Mouse (Mus musculus) 3T3-L1 (cell line): ENCODE measurements around the gene Cfl2.
"Not testable (repeated sequence)": the region's sequence is repeated elsewhere in the genome, so short reads cannot be mapped to it uniquely, and the experiment has no call there.

ENCODE experiments used
- DNase-seq: peaks from one replicate; pipeline ENCODE4 v3.0.0-alpha.2; 2015; ENCODE audit warnings: low read depth, low spot score

Gene Cfl2

DNA sequence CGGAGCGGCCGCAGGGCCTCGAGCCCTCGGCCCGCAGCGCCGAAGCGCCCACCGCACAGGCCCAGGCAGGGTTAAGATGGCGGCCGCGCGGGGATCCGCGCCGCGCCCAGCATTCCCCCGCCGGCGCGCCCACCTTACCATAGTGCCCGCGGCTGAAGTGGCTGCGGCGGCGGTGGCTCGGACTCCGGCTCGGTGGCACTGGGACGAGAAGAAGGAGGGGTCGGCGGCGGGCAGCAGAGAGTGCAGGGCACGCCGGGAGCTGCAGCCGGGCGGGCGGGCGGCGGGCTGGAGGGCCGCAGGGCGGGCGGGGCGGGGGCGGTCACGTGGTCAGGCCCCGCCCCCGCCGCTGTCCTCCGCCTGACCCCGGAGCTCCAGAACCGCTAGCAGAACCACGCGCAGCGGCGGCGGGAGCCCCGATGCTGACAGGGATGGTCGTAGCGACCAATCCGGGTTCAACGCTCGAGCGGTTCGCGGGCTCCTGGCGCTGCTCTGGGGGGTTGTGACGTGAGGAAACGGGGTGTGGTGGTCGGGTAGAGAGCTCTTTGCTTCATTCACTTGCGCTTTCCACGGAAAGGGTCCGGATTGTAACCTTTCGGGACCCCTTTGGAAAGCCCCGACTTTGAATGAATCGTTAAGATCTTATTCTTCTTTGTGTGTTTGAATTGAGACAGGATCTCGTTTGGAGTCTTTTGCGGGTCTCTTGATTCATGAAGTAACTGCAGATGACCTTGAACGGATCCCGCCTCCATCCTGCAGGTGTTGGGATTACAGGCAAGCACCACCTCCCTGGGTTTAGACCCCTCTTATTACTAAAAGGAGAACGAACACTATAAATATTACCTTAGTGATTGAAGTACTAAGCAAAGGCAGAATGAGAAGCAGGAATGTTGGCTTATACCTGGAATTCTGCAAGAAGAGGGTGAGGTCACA lies at the start of gene Cfl2:
Cfl2 (minus strand) TSS at position 272 of the 930 bp plus-strand sequence.
- DNase-seq, result peak; percentile 65

DNA sequence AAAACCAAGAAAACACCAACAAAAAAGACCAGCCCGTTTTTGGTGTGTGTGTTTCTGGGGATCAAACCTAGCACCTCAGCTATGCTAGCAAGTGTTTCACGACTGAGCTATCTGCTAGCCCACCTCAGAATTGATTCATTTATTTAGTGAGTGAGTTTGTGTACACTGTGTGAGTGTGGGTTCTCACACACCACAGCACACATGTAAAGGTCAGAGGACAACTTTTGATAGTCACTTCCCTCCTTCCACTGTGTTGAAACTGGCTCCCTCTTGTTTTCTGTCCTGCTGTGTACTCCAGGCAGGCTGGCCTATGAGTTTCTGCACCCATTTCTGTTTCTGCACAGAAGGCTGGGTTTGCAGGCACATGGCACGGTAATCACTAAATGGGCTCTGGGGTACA lies 47.7 kb upstream of the Cfl2 start:
- no peak for DNase-seq

GRCm38 (mm10) chr12:54892559-54892958 lies 29.9 kb upstream of the Cfl2 start:
- DNase-seq, result not testable (repeated sequence)

GRCm38 (mm10) chr12:54890426-54890825 lies 27.7 kb upstream of the Cfl2 start:
- DNase-seq, result no peak

DNA sequence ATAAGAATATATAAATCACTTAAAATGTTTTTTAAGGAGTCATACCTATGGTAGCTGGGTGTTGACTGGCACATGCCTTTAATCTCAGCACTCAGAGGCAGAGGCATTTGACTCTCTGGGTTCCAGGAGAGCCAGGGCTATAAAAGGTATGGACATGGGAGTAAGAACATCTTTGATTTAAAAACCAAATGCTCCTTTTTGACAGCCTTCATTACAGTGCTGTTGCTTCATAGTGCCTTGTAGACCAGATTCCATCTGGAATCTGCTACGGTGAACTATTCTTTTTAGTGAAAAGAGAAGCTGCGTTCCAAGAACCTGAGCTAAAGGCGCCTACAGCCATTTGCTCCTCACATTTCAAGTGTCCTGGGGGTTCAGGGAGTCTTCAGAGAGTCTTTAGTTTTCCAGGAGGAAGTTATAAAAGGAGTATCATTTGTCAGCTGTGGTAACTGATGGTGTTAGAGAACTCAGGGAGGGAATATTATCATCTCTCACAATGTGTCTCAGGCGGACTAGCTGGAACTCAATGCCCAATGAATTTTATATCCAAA lies 25.0 kb upstream of the Cfl2 start:
- DNase-seq, result no peak

GRCm38 (mm10) chr12:54879630-54880029 lies 17.0 kb upstream of the Cfl2 start:
- peak; percentile 85 for DNase-seq

- no peak for DNase-seq
Measured at GRCm38 (mm10) chr12:54879211-54879610, 16.5 kb upstream of the Cfl2 start.

DNA sequence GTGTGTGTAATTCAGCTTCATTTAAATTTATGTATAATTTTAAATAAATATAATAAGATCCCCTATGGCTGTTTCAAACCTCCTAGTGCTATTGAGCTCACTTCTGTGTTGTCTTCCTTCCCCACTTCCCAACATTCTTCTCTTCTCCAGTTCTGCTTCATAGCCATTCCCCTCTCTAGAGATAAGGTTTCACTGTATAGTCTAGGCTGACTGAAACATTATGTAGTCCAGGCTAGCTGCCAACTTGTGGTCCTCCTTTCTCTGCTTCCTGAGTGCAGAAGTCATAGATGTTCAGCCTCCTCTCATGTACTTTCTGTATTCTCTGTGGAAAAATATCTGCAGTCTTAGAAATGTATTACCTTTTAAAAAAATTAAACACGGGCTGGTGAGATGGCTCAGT lies 15.2 kb upstream of the Cfl2 start:
- DNase-seq, result peak; percentile 48

GRCm38 (mm10) chr12:54876879-54877278 lies 14.2 kb upstream of the Cfl2 start:
- DNase-seq, result no peak

- peak; percentile 85 for DNase-seq
Measured at GRCm38 (mm10) chr12:54874711-54875110, 12.0 kb upstream of the Cfl2 start.

GRCm38 (mm10) chr12:54861991-54862605 lies 579 bp downstream of the Cfl2 start:
- peak; percentile 80 for DNase-seq

DNA sequence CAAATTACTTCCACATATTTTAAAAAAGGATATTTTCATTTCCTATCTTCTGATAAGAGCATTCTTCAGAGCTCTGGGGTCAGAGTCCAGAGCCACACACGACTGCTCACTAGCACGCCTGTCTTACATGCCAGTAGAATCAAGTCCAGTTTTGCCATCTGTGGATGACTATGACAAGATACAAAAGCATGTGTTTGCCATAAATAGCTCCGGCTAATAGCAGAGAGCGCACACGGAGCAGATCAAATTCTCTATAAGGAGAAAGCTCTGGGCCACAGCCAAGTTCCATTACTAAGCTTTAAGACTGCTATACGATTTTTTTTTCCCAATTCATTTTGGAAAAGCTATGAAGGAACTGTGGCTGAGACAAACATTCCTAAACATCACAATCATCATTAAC lies 3.1 kb downstream of the Cfl2 start:
- peak; percentile 86 for DNase-seq

- DNase-seq, result no peak
Measured at GRCm38 (mm10) chr12:54850551-54850950, 12.1 kb downstream of the Cfl2 start.

GRCm38 (mm10) chr12:54844415-54844814 lies 18.3 kb downstream of the Cfl2 start:
- no peak for DNase-seq

DNA sequence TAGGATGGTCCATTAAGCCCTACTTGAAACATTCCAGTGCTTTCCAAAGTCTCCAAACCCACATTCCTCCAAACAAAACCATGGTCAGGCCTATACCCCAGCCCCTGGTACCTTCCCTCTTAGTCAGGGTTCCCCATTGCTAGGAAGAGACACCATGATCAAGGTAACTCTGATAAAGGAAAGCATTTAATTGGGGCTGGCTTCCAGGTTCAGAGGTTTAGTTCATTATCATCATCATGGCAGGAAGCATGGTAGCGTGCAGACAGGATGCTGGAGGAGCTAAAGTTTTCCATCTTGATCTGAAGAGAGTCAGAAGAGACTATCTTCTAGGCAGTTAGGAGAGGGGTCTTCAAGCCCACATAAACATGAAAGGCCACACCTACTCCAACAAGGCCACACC lies 21.1 kb downstream of the Cfl2 start:
- DNase-seq, result no peak

DNA sequence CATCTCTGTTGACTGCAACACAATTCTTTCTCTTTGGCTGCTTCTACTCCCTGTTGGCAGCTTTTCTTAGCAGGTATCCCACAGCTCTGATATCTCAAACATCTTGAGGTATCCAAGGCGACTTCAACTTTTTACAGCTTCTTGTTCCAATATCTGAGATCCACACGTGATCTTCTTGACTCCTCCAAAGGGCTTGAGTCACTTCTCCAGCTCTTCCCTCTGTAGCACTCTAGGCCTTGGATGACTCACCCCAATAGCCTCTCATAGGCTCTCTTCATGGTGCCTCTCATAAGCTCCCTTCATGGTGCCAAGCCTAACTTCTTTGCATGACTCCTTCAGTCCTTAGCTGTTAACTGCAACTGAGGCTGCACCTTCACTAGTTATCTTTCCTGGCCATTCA lies 22.9 kb downstream of the Cfl2 start:
- DNase-seq, result peak; percentile 59

DNA sequence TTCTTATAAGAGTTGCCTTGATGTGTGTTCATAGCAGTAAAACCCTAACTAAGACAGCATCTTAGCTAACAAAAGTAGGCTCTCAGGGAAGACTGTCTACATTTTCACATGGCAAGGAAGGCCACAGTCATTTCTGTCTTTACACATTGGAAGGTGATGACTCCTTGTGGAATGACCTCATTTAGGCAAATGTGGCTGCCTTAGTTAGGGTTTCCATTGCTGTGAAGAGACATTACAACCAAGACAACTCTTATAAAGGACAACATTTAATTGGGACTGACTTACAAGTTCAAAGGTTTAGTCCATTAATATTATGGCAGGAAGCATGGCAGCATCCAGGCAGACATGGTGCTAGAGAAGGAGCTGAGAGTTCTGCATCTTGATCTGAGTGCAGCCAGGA lies 23.7 kb downstream of the Cfl2 start:
- DNase-seq, result no peak

DNA sequence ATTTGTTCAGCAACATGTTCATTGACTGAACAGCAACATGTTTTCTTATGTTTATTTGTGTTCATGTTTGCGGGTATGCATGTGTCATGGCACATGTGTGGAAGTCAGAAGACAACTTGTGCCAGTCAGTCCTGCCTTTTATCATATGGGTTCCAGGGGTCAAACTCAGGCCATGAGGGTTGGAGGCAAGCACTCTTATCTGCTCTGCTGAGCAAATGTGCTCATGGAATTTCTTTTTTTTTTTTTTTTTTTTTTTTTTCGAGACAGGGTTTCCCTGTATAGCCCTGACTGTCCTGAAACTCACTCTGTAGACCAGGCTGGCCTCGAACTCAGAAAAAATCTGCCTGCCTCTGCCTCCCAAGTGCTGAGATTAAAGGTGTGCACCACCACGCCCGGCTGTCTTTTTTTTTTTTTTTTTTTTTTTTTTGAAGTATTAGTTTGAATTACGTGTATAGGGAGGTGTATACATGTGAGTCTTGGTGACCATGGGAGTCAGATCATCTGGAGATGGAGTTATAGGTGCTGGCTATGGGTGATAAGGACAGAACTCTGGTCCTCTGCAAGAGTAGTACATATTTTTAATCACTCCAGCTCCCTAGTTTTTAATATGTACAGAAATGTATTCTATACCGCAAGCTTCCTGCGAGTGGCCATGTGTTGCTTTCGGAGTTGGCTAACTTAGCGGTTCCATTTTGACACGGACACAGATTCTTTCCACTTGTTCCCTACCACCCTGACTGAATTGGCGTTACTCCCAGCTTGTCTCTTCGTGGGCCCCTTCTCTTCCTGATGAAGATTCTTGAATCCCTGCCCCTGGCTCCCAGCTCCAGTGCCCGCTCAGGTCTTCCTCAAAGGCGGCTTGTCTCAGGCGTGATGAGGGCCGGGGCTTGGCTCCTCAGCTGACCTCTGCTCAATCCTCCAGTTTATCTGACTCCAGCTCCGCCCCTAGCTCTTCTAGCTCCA lies 26.8 kb downstream of the Cfl2 start:
- DNase-seq, result no peak

DNA sequence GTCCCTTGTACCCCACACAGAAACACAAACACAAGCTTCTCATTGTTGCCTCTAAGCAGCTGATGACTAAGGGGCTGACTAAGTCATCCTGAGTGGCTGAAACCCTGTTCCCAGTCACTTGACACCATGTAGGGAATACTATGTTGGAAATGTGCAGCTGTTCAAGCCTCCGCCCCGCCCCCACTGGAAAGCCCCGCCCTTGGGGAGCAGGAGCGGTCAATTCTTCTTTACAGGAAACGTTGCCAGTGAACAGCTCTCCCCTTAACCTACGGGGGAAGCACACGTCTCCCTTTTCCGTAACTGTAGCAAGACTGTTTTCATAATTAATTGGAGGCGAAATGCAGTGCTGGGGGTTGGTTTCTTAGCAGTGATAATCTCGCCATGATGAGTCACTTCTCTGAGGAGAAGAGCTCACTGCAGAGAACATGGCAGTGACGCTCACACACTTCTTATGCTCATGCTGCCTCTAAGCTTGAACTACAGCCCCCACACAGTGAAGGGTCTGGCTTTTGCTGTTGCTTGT lies 27.7 kb downstream of the Cfl2 start:
- peak; percentile 98 for DNase-seq

DNA sequence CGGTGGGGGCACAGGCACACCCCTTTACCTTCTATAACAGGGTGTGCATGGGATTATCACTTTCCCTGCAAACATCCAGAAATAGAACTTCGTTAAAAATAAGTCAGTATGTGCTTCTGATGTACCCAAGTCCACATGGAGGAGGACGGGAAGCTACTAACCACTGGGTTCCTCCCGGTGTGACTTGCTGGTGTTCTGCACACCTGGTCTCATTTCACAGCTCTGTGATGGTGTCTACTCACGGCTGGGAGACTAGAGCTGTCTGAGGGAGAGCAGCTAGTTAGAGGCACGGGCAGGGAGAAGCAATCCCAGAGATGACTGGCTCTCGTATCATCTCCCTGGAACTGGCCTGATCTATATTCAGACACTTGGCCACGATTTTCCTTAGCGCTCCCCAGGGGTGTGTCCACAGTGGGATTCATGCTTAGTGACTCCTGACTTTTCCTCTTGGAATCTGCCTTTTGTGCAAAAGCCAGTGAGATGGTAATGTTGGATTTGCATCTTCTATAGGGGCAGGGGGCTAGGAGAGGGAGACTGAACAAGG lies 28.7 kb downstream of the Cfl2 start:
- peak; percentile 59 for DNase-seq

- not testable (repeated sequence) for DNase-seq
Measured at GRCm38 (mm10) chr12:54831927-54832326, 30.8 kb downstream of the Cfl2 start.
